Mouse (Mus musculus): ENCODE measurements around the gene Serinc5.

Serinc5 gene

DNA sequence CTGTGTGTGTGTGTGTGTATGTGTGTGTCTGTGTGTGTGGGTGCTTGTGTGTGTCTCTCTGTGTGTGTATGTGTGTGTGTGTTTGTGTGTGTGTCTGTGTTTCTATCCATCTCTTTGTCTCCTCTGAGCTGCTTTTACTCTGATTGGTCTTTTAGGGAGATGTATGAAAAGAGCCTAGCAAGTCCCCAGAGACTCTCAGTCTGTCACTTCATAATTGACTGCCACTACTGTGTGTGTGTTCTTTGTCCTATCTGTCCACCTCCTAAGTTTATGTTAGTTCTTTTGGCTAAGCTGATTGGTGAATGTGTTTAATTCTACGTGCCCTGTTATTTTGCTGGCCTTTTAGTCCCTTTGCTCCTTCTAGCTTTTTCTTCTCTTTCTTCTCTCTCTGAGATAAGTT, 124.8 kb downstream of the Serinc5 start:
- in situ Hi-C loops (cut with MboI; ENCODE audit: unreplicated experiment in 2 of 2), result loop anchor here (5.0 to 10.0 kb wide), 2 partner anchors 98 to 101 kb away; no protein-coding TSS in a partner anchor

DNA sequence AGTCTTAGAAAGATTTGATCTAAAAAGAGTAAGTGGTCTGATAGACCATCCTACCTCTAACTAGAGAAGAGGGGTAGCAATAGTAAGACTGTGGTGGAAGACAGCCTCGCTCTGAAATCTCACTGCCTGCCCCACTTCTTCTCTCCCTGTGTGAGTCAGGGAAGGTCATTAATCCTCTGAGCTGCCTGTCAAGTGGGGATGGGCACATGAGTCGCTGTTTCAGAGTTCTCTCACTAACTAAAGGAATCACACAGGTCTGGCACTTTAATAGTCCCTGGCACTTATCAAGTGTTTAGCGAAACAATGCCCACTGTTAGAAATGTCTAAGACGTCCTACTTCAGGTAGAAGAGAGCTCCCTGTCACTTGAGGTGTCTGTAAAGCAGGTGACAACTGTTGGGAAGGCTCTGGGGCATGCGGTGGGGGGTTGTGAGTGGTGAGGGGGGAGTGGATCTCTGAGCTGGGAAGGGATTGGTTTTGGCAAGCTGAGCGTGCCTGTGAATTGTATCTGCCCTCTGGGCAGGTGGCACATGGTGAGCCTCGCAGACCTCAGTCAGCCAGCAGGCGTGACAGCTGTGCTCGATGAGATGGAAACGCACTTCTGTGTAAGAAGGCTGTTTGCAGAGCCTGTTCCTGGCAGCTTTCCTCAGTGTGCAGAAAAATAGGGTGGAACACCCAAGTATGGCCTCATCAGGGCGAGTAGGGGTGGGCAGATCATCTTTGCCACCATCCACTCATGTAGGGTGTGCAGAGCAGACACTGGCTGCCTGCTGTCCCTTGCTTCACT, 125.8 kb downstream of the Serinc5 start:
- in situ Hi-C loops (cut with MboI; ENCODE audit: unreplicated experiment in 2 of 2), result loop anchor here (5.0 to 10.0 kb wide), 2 partner anchors 99 to 102 kb away; no protein-coding TSS in a partner anchor

DNA sequence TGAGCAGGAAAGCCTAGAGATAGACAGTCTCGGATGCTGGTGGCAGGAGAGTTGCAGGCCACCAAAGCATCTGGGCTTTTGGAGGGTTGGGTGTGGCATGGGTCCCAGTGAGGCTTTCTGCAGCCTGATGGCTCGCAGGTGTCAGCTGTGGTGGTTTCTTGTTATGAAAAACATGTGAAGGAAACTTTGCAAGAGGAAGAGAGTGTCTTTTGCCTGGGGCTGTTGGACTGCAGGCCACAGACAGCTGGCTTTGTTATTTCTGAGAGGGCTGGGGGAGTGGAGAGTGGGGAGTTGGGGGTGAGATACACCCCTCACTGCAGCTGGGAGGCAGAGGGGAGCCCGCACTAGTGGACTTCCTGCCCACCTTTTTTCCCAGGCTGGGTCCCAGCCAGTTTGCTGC, 127.9 kb downstream of the Serinc5 start:
- in situ Hi-C loops (cut with MboI; ENCODE audit: unreplicated experiment in 2 of 2), result loop anchor here (5.0 to 10.0 kb wide), 2 partner anchors 102 to 104 kb away; no protein-coding TSS in a partner anchor

DNA sequence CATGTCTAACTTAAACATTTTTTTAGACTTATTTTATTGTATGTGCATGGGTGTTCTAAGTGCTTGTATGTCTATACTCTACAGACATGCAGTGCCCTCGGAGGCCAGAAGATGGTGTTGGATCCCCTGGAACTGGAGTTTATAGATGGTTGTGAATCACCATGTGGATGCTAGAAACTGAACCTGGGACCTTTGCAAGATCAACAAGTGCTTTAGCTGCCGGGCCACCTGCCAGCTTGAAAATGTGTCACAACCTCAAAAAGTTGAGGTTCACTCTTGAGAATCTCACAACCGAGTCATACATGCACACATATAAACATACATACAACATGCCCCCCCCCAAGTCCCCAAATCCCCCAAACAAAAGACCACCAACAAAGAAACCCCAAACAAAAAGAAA, 129.0 kb downstream of the Serinc5 start:
- in situ Hi-C loops (cut with MboI; ENCODE audit: unreplicated experiment in 2 of 2), result loop anchor here (5.0 to 10.0 kb wide), 7 partner anchors 103 to 935 kb away; partner anchors contain the start of genes Fam151b (in 2 of the 2), Msh3 (in 2 of the 2), Spz1 (in 2 of the 2) and Zcchc9 (in 1 of the 2)

DNA sequence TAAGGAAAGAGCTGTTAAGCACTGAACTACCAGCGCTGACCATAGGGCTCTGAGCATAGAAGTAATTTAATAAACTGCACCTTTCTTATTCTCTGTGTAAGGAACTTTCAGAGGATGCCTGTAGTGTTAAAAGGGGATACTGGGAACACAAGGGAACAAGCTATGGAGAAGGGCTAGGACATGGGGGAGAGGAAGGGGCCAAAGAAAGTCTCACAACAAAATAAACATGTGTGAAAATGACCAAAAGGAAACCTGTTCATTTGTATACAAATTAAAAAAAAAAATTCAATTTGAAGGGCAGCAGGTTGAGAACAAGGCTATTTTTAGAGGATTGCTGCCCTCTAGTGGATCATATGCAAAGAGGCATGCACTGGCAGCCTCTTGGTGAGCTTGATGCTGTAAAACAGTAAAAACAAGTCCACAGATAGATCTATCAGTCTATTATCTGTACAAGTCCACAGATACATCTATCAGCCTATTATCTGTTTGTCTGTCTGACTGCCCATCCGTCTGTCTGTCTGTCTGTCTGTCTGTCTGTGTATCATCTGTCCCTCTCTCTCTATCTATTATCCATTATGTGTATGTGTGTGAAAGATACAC, 129.9 kb downstream of the Serinc5 start:
- in situ Hi-C loops (cut with MboI; ENCODE audit: unreplicated experiment in 2 of 2), result loop anchor here (5.0 to 10.0 kb wide), 5 partner anchors 163 to 936 kb away; partner anchors contain the start of genes Fam151b (in 2 of the 2), Msh3 (in 2 of the 2), Spz1 (in 2 of the 2) and Zcchc9 (in 1 of the 2)

DNA sequence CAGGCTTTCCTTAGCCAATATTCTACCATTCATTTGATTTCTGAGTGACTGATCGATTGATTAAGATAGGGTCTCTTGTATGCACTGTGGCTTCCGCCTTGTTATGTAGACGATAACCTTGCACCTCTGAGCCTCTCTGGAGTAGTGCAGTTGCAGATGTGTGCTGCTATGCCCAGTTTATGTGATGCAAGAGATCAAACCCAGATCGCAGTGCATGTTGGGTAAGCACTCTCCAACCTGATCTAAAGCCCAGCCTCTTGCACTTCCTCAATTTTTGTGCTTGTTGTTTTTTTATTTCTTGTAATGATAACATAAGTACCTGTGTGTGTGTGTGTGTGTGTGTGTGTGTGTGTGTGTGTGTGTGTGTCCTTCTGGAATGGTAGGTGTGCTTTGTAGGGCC, 132.0 kb downstream of the Serinc5 start:
- in situ Hi-C loops (cut with MboI; ENCODE audit: unreplicated experiment in 2 of 2), result loop anchor here (5.0 to 10.0 kb wide), 5 partner anchors 166 to 938 kb away; partner anchors contain the start of genes Fam151b (in 2 of the 2), Msh3 (in 2 of the 2), Spz1 (in 2 of the 2) and Zcchc9 (in 1 of the 2)

DNA sequence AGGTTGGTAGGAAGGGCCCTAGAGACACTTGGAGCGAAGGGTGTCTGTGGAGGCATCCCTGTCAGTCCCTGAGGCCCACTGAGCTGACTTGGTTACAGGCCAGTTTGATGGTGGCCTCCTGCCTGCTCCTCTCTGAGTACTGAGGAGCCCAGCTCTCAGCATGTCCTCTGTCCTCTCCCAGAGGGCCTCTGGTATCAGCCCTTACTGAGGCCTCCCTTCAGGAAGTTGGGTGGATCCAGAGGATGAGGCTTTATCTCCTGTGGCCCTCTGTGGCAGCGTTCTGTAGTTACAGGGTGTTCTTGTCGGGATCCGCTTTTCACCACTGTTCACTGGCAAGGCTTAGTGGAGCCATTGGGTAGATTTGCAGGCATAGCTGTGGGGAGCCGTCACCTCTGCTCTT, 132.4 kb downstream of the Serinc5 start:
- in situ Hi-C loops (cut with MboI; ENCODE audit: unreplicated experiment in 2 of 2), result loop anchor here (5.0 to 10.0 kb wide), 5 partner anchors 166 to 939 kb away; partner anchors contain the start of genes Fam151b (in 2 of the 2), Msh3 (in 2 of the 2), Spz1 (in 2 of the 2) and Zcchc9 (in 1 of the 2)

DNA sequence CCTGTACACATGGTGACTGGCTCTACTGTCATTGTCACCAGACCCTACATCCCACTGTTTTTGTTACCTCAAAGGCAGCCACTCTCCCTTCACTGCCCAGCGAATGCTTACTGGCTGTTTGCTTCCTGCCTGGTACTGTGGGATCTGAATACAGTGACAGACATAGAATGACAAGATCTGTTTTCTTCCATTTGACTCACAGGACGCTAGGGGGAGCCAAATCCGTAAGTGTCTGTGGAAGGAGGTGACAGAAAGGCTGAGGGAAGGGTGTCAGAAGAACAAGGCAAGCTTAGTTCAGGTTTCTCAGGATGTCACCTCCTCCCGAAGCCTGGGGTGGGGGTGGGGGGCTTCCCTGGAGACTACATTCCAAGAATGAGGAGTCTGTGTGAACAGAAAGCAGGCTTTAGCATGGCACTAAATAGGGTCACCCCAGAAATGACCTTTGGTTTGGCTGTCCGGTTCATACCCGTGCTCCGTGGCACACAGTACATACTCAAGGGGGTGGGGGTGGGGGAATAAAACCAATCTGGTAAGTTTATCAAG, 140.2 kb downstream of the Serinc5 start:
- in situ Hi-C loops (cut with MboI; ENCODE audit: unreplicated experiment in 2 of 2), result loop anchor here (5.0 kb wide), 6 partner anchors 226 to 966 kb away; no protein-coding TSS in a partner anchor

DNA sequence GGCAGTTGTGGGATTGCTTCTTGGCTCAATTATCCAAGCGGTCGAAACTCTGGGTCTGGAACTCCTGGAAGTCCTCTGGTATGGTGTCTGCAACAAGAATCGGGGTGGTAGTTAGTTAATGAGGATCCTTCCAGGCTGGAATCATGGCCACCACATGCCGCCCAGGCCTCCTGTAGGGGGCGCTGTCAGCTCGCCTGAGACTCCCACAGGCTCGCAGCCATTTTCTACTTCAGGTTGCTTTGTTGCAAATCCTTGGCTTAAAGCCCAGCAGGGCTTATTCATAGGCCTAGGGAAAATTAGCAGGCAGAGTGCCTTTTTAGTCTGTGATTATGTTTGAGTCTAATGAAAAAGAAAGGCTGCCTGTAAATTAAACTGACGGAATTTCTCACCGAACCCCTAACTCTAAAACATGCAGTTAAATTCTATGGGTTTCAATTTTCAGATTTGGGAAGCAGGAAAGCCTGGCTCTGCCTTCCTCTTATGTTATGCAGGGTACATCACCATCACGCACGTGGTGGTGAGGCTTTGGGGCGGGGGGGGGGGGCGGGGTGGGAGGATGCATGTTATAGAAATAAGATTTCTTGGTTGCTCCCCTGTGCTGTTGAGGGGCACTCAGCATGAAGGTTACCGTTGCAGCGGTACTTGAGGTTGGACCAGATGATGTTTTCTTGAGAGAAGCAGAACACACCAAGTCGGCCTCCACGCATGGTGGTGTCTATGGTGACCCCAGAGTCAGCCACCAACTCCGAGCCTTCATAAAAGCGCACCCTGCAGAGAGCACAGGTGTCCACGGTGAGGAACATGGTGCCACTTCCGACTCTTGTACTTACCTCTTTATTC, 141.1 kb downstream of the Serinc5 start:
- in situ Hi-C loops (cut with MboI; ENCODE audit: unreplicated experiment in 2 of 2), result loop anchor here (5.0 kb wide), 6 partner anchors 225 to 965 kb away; no protein-coding TSS in a partner anchor

DNA sequence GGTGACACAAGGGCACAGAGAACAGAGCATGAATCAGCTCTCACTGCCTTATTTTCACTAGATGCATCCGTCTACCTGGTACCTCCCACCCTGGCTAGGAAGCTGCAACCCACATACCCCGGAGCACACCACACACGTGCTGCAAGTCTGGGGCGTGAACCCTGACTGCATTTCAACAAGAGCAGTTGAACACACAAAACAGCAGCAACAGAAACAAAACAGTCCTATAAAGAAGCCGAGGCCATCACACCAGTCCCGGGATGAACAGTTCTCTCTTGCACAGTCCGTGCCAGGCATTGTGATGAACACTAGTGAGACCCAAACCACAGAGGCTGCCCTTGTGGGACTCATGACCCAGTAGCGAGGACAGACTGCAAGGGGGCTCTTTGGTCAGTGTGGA, 142.8 kb downstream of the Serinc5 start:
- in situ Hi-C loops (cut with MboI; ENCODE audit: unreplicated experiment in 2 of 2), result loop anchor here (5.0 kb wide), 6 partner anchors 224 to 964 kb away; no protein-coding TSS in a partner anchor

DNA sequence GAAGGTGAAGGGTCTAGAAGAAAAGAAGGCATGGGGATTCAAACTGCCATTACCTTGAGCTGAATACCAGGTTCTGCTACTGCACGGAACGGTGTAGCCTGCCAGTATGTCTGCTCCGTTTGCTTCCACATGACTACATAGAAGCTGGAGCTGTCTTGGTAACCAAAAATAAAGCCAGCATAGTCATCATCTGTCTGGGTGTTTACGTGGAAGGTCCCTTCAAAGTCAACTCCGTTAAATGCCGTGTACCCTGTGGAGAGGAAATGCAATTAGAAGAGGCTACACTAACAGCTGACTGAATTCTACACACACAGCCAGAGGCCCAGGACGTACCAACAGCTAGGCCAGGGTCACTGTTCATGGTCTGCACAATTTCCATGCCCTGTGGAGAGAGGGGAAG, 144.1 kb downstream of the Serinc5 start:
- in situ Hi-C loops (cut with MboI; ENCODE audit: unreplicated experiment in 2 of 2), result loop anchor here in 1 of 2 experiments (5.0 kb wide), 1 partner anchor 862 kb away; no protein-coding TSS in a partner anchor

DNA sequence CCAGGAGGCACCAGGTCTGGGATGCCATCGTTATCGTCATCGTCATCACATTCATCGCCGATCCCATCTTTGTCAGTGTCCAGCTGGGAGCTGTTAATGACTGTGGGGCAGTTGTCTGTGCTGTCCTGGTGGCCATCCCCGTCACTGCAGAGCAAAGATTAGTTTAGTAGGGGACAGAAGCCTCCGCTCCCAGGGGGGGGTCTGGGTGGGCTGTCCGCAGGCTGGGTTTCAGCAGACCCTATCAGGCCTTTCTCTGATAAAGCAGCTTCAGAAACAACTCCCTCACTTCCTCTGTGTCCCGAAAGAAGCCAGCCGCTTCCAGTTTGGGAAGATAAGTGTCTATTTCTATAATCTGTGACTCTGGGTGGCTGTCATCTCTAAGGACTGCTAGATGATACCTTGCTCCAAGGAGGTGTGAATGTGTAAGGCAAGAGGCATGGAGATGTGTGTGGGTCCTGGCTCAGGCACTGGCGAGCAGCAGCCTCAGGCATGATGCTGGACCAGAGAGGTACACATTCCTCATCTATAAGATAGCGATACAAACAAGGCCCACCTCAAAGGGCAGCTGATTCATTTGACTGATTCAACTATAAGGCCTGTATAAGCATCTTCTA, 147.2 kb downstream of the Serinc5 start:
- in situ Hi-C loops (cut with MboI; ENCODE audit: unreplicated experiment in 2 of 2), result loop anchor here in 1 of 2 experiments (5.0 kb wide), 1 partner anchor 859 kb away; no protein-coding TSS in a partner anchor

DNA sequence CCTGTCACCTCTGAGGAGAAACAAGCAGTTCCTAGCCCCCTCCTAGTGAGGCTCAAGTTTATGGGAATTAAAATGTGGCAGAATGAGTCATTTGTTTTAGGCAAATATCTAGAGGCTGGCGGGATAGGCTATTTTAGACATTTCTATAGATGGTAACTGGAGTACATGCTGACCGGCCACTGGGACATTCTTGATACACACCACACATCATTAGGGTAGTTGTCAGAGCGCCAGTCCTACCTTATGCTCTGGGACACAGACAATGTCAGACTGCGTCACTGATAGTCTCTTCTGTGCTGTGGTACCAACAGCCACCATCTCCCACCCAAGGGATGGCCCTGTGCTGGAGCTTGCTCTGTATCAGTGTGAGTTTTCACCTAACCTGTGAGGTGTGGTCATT, 148.2 kb downstream of the Serinc5 start:
- in situ Hi-C loops (cut with MboI; ENCODE audit: unreplicated experiment in 2 of 2), result loop anchor here in 1 of 2 experiments (5.0 kb wide), 1 partner anchor 858 kb away; no protein-coding TSS in a partner anchor

DNA sequence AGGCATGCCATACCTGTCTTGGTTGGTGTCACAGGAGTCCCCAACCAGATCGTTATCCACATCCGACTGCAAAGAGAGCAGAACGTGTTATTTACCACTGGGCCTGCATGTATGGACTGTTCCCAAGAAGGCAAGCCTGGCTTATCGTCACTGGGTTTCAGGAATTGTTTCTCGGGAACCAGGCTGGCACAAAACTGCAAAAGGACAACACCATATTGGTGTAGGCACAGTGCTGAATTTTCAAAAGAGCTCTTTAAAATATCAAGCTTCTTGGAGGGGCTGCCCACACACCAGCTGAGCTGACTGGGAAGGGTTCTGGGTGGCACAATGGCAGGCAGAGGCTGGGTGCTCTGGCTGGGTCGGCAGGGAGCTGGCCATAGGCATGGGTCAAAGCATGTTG, 149.6 kb downstream of the Serinc5 start:
- in situ Hi-C loops (cut with MboI; ENCODE audit: unreplicated experiment in 2 of 2), result no loop called here

All from v-Abl transformed pro-B cells (cell line).